Mouse (Mus musculus) left cerebral cortex, adult 2 months (tissue): ENCODE data around the gene Fezf2. TPM values are rescaled to one million over a fixed set of nuclear protein-coding genes. Genes with fewer than 3 reads are reported as not detected.

Experiments used
- DNase-seq, 2 experiments: peaks; one replicate each; pipeline ENCODE4 v3.0.0; 2021 to 2022; ENCODE audit warnings: low spot score in 2 of 2, mixed read lengths in 1 of 2; ENCODE audit errors: extremely low spot score in 1 of 2
- H3K27ac ChIP-seq: fragments of 200-600 bp; 2 replicates; pipeline ENCODE4 v1.8.1; 2022
- H3K4me3 ChIP-seq: fragments of 200-600 bp; 2 replicates; pipeline ENCODE4 v1.8.1; 2022
- CTCF ChIP-seq: fragments of 200-600 bp; IDR thresholded peaks from 2 replicates; pipeline ENCODE4 v1.8.1; 2022; ENCODE audit warnings: antibody characterized with exemption, mild to moderate bottlenecking, moderate library complexity
- intact Hi-C: fragments of 180-260 bp; cut with DNase I; formaldehyde crosslinking; loops from one replicate; pipeline ENCODE4 v1.15.1; 2025
- long read RNA-seq, 2 experiments: library from polyadenylated mRNA; stranded (forward); transcript quantifications; one replicate each; pipeline ENCODE4 v2.0.0; 2021; ENCODE audit warnings: borderline mapping rate in 2 of 2
- total RNA-seq, 2 experiments: library from RNA; stranded (reverse); gene quantifications; 2 replicates each; pipeline ENCODE4 v1.2.3; 2021

The Fezf2 gene
- total RNA-seq, result 10 to 100 TPM; 28.6 to 33.1 TPM
- long read RNA-seq, experiment 1, transcript Fezf2-201 (5 exons, 2,188 nt), result major isoform, 11 of 20 reads
- long read RNA-seq, experiment 1, partial matches to known transcripts, result 3 of 20 reads
- long read RNA-seq, experiment 1, other reads (novel, unspliced or antisense), result 6 of 20 reads
- long read RNA-seq, experiment 2, transcript Fezf2-201 (5 exons, 2,188 nt), result major isoform, 8 of 10 reads
- long read RNA-seq, experiment 2, partial matches to known transcripts, result 2 of 10 reads
- long read RNA-seq, experiment 2, other reads (novel, unspliced or antisense), result 0 of 10 reads

GRCm38 (mm10) chr14:12348089-12348488, at the start of gene Fezf2:
Gene Fezf2 (minus strand): TSS chr14:12348189.
- TF ChIP-seq CTCF, result no peak
- no peak for DNase-seq
- Histone ChIP-seq H3K4me3 (peak within 1 kb of the TSS; percentile 50; the same call in 1 of the 2 replicates), H3K27ac (peak within 1 kb of the TSS; percentile 32; the same call in 1 of the 2 replicates)
- intact Hi-C loops, result no loop called here

- no peak overlapping the region for H3K4me3 ChIP-seq
- peak; percentile 54 for TF ChIP-seq CTCF
- no peak for DNase-seq
- H3K27ac ChIP-seq, result no peak overlapping the region
- intact Hi-C loops, result loop anchor here (2.0 kb wide), 1 partner anchor 133 kb away; no protein-coding TSS in a partner anchor
Observed at GRCm38 (mm10) chr14:12397561-12397960, 49.6 kb upstream of the Fezf2 start.

GRCm38 (mm10) chr14:12394318-12394717, 46.3 kb upstream of the Fezf2 start:
- no peak for TF ChIP-seq CTCF
- no peak for DNase-seq
- no peak overlapping the region for H3K4me3 ChIP-seq
- H3K27ac ChIP-seq, result no peak overlapping the region
- intact Hi-C loops, result no loop called here

- TF ChIP-seq CTCF, result no peak
- DNase-seq, result no peak
- H3K27ac ChIP-seq, result no peak overlapping the region
- intact Hi-C loops, result no loop called here
- H3K4me3 ChIP-seq, result no peak overlapping the region
Observed at GRCm38 (mm10) chr14:12393271-12393861, 45.4 kb upstream of the Fezf2 start.

DNA sequence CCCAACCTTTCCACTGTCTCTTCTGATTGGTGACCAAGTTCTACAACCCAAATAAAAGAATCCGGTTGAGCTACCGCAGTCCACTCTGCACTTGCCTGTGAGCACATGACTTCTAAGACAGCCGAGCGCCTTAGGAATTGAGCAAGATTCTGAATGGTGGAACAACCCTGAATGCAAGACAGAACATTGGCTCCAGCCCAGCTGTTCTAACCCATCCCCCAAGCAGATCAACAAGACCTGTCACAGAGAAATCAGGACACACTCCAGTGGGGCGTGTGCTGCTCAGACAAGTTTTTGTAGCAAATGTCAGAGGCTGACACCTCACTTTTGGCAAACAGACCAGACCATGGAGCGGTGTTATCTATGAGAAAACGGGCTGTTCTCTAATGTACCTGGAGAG, 43.2 kb upstream of the Fezf2 start:
- no peak for DNase-seq
- Histone ChIP-seq H3K27ac (no peak overlapping the region), H3K4me3 (no peak overlapping the region)
- no peak for TF ChIP-seq CTCF
- intact Hi-C loops, result loop anchor here (2.0 kb wide), 1 partner anchor 44 kb away; no protein-coding TSS in a partner anchor

- no peak for TF ChIP-seq CTCF
- no peak for DNase-seq
- Histone ChIP-seq H3K4me3 (no peak overlapping the region), H3K27ac (no peak overlapping the region)
- intact Hi-C loops, result no loop called here
Observed at GRCm38 (mm10) chr14:12388806-12389436, 40.9 kb upstream of the Fezf2 start.

DNA sequence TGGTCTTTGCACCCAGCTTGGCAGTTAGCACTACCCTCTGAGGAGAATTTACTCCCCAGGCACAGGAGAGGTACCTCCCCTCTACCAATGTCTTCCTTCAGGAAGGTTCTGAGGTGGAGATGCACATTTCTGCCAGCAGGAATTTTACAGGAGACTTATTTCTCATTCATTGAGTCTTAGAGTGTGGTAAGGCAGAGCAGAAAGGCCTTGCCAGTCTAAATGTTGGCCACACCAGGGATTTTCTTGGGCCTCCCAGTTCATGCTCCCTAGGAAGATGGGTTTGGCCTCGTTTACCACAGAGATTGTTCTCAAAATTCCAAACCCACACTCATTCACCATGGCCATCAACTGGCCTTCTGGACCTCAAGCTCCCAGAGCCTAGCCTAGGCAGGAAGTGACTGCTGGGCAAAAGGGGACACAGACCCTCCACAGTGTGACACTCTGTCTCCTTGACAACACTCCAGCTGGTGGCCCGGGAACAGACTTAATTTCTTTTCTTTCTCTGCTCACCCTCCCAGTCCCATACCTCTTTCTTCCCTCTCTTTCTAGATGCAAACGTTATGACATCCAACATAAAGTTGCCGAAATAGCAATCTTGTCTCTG, 40.3 kb upstream of the Fezf2 start:
- intact Hi-C loops, result no loop called here
- H3K4me3 ChIP-seq, result no peak overlapping the region
- no peak for TF ChIP-seq CTCF
- H3K27ac ChIP-seq, result no peak overlapping the region
- DNase-seq, result no peak

GRCm38 (mm10) chr14:12387176-12387575, 39.2 kb upstream of the Fezf2 start:
- DNase-seq, result no peak
- Histone ChIP-seq H3K27ac (no peak overlapping the region), H3K4me3 (no peak overlapping the region)
- intact Hi-C loops, result no loop called here
- TF ChIP-seq CTCF, result no peak

- Histone ChIP-seq H3K27ac (no peak overlapping the region), H3K4me3 (no peak overlapping the region)
- intact Hi-C loops, result no loop called here
- TF ChIP-seq CTCF, result no peak
- DNase-seq, result no peak
Observed at GRCm38 (mm10) chr14:12377883-12378282, 29.9 kb upstream of the Fezf2 start.

GRCm38 (mm10) chr14:12377289-12377688, 29.3 kb upstream of the Fezf2 start:
- DNase-seq, result no peak
- TF ChIP-seq CTCF, result no peak
- no peak overlapping the region for H3K4me3 ChIP-seq
- no peak overlapping the region for H3K27ac ChIP-seq
- intact Hi-C loops, result no loop called here

DNA sequence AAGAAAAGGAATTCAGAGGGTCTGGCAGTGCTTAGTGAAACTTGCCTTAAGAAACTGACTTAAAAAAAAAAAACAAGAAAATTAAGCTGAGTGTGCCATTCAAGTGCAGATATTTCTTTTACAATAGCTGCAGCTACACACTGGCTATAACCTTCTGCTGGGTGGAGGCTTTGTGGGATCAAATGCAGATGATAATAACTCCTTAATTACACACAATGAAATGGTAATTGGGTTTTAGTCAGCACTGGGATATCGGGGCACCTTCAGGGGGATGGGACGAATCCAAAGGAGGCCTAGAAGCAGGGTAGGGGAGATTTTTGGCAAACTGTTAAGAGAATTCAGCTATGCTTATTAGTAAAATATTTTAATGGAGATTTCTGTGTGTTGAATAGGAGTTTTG, 27.5 kb upstream of the Fezf2 start:
- Histone ChIP-seq H3K27ac (no peak overlapping the region), H3K4me3 (no peak overlapping the region)
- TF ChIP-seq CTCF, result no peak
- intact Hi-C loops, result no loop called here
- no peak for DNase-seq

DNA sequence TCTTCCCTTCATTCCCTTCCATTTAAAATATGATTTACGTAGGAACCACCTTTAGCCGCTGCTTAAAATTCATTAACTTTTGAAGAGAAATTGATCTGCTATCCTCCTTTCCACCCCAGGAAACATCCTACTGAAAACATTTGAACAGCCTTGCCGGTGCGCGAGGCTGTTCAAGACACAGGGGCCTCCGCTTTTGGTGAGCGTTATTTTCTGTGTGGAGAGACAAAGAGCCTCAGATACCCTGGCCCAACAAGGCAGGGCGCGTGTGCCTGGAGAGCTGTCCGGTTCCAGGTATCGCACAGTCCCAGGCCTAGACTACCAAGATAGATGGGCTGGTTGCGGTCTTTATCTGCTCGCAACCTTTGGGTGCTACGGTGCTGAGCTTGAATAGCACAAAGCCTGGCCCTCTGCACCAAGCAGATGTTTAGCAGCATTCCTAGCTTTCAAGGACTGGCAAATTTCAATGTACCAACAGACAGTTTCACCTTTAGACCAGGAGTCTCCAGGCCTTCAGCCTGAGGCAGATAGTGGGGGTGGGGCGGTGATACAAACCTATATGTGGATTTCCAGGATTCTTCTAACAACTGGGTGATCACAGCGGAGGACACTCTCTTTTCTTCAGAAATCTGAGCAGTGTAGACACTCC, 2.4 kb upstream of the Fezf2 start:
- Histone ChIP-seq H3K27ac (no peak overlapping the region; the same call in 1 of the 2 replicates), H3K4me3 (no peak overlapping the region)
- intact Hi-C loops, result no loop called here
- TF ChIP-seq CTCF, result no peak
- DNase-seq, result no peak
